Mouse (Mus musculus) cerebellum, adult 2 months (tissue): ENCODE measurements at regions not wholly inside any gene's neighbourhood (a gene's known extent, or its start where the extent isn't known, plus 50 kb on each side); places are given as distances from the start of the nearest gene placed in this dataset.
"Not testable (repeated sequence)": the region's sequence is repeated elsewhere in the genome, so short reads cannot be mapped to it uniquely, and the experiment has no call there.

Source experiments
- DNase-seq, 2 experiments: peaks; one replicate each; pipeline ENCODE4 v3.0.0; 2021
- H3K27ac ChIP-seq: fragments of 200-500 bp; 2 replicates; pipeline ENCODE4 v1.5.1; 2012; ENCODE audit warnings: low read length, control low read depth, inconsistent platforms; ENCODE audit not compliant: insufficient read depth
- H3K27me3 ChIP-seq: fragments of 200-500 bp; 2 replicates; pipeline ENCODE4 v1.6.1; 2012; ENCODE audit warnings: inconsistent platforms, mild to moderate bottlenecking, low read length, moderate library complexity; ENCODE audit not compliant: control insufficient read depth, insufficient read depth
- H3K4me1 ChIP-seq: fragments of 200-500 bp; 2 replicates; pipeline ENCODE4 v1.6.1; 2011; ENCODE audit warnings: low read length; ENCODE audit not compliant: control insufficient read depth, insufficient read depth
- H3K4me3 ChIP-seq: fragments of 200-500 bp; replicated peaks from 2 replicates; pipeline ENCODE3; 2011; ENCODE audit warnings: mild to moderate bottlenecking, low read depth, low read length, control low read depth; ENCODE audit not compliant: insufficient read depth
- WGBS: fragments of 180-500 bp; shearing (Covaris S2); methylation state at CpG from one replicate; pipeline ENCODE4 v1.1.7; 2018; 5-methylcytosine and 5-hydroxymethylcytosine counted together

DNA sequence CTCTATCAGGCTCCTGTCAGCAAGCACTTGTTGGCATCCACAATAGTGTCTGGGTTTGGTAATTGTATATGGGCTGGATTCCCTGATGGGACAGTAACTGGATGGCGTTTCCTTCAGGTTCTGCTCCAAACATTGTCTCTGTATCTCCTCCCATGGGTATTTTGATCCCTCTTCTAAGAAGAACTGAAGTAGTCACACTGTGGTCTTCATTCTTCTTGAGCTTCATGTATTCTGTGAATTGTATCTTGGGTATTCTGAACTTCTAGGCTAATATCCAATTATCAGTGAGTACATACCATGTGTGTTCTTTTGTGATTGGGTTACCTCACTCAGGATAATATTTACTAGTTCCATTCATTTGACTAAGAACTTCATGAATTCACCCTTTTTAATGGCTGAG lies 119.2 kb upstream of the Gm21119 start:
- not testable (repeated sequence) for H3K27me3 ChIP-seq, DNase-seq
- no CpG with 5 or more reads among the region's 1 CpGs for WGBS

DNA sequence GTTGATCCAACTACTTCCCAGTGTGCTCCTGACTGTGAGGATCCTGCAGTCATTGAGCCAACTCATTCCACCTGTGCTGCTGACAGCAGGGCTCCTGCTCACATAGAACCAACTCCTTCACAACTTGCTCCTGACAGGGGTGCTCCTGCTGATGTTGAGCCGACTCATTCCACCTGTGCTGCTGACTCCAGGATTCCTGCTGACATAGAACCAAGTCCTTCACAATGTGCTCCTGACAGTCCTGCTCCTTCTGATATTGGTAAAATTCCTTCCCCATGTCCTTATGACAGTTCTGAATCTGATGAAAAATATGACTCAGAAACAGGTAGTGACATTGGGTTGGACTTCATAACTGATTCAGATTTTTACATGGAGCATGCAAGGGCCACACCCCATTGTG lies 100.8 kb upstream of the Gm21119 start:
- not testable (repeated sequence) for H3K27ac ChIP-seq, H3K4me1 ChIP-seq, H3K4me3 ChIP-seq, H3K27me3 ChIP-seq
- DNase-seq: peak in 1 of 2 experiments; percentile 17
- WGBS: 78% methylated on average over 1 of the region's 1 CpGs

More for the DNA sequence above, 119.2 kb upstream of the Gm21119 start:
- not testable (repeated sequence) for H3K4me3 ChIP-seq, H3K27ac ChIP-seq, H3K4me1 ChIP-seq

DNA sequence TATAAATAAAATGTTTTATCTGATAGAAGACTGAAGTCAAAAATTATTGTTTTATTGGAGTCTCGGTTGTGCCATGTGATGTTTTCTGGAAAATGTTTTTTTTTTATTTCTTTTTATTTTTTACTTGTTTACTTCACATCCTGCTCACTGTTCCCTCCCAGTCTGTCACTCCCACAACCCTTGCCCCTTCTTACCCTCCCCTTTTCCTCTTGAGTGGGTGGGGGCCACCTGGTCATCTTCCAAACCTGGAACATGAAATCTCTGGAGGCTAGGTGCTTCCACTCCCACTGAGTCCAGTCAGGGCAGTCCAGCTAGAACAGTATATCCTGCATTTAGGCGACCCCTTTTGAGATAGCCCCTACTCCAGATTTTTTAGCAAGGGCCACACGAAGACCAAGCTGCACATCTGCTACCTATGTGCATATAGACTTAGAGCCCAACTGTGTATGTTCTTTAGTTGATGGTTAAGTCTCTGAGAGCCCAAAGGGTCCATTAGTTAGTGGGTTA lies 98.3 kb upstream of the Gm21119 start:
- DNase-seq, H3K4me3 ChIP-seq, H3K4me1 ChIP-seq, H3K27ac ChIP-seq, H3K27me3 ChIP-seq: not testable (repeated sequence)
- 56% methylated on average over 2 of the region's 3 CpGs for WGBS

DNA sequence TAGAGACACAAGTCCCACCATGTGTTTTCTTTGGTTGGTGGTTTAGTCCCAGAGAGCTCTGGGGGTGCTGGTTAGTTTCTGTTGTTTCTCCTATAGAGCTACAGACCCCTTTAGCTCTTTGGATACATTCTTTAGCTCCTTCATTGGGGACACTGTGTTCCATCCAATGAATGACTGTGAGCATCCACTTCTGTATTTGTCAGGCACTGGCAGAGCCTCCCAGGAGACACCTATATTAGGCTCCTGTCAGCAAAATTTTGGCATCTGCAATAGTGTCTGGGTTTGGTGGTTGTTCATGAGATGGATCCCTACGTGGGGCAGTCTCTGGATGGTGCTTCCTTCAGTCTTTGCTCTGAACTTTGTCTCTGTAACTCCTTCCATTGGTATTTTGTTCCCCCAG lies 97.2 kb upstream of the Gm21119 start:
- 20% methylated on average over 1 of the region's 1 CpGs for WGBS
- not testable (repeated sequence) for H3K27me3 ChIP-seq, H3K27ac ChIP-seq, H3K4me1 ChIP-seq, DNase-seq, H3K4me3 ChIP-seq

DNA sequence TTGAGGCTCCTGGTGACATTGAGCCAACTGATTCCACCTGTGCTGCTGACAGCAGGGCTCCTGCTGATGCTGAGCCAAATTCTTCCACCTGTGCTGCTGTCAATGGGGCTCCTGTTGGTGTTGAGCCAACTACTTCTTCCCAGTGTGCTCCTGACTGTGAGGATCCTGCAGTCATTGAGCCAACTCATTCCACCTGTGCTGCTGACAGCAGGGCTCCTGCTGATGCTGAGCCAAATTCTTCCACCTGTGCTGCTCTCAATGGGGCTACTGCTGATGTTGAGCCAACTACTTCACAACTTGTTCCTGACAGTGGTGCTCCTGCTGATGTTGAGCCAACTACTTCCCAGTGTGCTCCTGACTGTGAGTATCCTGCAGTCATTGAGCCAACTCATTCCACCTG lies 90.2 kb upstream of the Gm21119 start:
- H3K4me3 ChIP-seq, H3K4me1 ChIP-seq, H3K27ac ChIP-seq, H3K27me3 ChIP-seq: not testable (repeated sequence)
- DNase-seq: peak; percentile 22 to 24

DNA sequence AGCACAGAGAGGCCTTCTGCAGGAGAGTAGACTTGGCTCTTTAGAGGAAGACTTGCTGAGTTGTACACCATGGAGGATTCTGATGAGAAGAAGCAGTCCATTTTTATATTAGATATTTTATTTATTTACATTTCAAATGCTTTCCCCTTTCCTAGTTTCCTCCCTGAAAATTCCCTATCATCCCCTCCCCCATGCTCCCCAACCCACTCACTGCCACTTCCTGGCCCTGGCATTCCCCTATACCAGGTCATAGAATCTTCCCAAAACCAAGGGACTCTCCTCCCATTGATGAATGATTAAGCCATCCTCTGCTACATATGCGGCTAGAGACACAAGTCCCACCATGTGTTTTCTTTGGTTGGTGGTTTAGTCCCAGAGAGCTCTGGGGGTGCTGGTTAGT lies 85.7 kb upstream of the Gm21119 start:
- not testable (repeated sequence) for H3K27me3 ChIP-seq, H3K4me3 ChIP-seq, DNase-seq, H3K27ac ChIP-seq, H3K4me1 ChIP-seq
- WGBS: no CpG with 5 or more reads among the region's 1 CpGs

DNA sequence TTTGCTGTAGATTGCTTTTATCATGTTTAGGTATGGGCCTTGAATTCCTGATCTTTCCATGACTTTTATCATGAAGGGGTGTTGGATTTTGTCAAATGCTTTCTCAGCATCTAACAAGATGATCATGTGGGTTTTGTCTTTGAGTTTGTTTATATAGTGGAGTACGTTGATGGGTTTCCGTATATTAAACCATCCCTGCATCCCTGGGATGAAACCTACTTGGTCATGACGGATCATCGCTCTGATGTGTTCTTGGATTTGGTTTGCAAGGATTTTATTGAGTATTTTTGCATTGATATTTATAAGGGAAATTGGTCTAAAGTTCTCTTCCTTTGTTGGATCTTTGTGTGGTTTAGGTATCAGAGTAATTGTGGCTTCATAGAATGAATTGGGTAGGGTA lies 75.7 kb upstream of the Gm21119 start:
- not testable (repeated sequence) for H3K27me3 ChIP-seq, DNase-seq, H3K4me3 ChIP-seq, H3K27ac ChIP-seq, H3K4me1 ChIP-seq
- 92% methylated on average over 4 of the region's 4 CpGs for WGBS

DNA sequence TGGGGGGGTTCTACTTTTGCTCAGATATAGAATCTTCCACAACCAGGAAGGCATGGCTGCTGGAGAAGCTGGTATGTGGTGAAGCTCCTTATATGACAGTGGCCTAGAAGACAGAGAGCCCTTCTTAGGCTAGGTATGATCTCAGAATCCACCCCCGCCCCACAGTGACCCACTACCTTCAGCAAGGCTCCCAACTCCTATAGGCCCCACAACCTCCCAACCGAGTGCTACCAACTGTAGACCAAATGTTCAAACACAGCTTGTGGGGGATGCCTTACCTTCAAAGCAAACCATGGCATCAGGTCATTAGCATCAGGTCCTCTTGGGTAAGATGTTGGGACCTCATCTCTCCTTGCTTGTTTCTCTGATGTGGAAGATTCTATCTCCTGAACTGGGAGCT lies 70.6 kb upstream of the Gm21119 start:
- 79% methylated on average over 2 of the region's 2 CpGs for WGBS
- H3K4me1 ChIP-seq, DNase-seq, H3K4me3 ChIP-seq, H3K27me3 ChIP-seq, H3K27ac ChIP-seq: not testable (repeated sequence)

DNA sequence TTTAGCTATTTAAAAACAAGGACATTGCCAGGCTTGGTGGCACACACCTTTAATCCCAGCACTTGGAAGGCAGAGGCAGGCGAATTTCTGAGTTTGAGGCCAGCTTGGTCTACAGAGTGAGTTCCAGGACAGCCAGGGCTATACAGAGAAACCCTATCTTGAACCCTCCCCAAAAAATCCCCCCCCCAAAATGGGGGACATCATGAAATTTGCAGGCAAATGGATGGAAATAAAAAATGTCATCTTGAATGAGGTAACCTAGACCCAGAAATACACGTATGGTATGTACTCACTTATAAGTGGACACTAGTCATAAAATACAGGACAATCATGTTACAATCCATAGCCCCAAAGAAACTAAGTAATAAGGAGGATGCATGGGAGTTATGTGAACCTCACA lies 69.4 kb upstream of the Gm21119 start:
- 47% methylated on average over 1 of the region's 2 CpGs for WGBS
- not testable (repeated sequence) for H3K27ac ChIP-seq, H3K4me1 ChIP-seq, H3K27me3 ChIP-seq, H3K4me3 ChIP-seq, DNase-seq

DNA sequence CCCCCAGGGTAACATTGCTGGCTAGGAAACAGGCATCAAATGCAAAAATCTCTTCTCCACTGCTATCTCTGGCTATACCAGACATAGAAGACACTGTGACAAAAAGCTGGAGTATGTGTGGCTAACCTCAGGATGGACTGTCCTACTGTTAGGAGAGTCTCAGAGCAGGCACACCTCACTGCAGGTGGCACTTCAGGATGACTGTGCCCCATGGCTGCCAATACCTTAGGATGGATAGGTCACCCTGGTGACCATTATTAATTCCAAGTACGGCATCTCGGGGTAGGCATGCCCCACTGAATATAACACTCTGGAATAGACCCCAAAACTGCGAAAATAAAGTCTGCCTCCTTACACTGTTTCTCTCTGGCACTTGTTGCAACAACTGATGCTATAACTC lies 68.3 kb upstream of the Gm21119 start:
- not testable (repeated sequence) for H3K27ac ChIP-seq, H3K27me3 ChIP-seq, H3K4me1 ChIP-seq, H3K4me3 ChIP-seq, DNase-seq
- WGBS: no CpG with 5 or more reads among the region's 3 CpGs
